Mouse (Mus musculus) stomach, postnatal 0 days (tissue): ENCODE measurements around the gene Akr1b10. TPM values are rescaled to one million over a fixed set of nuclear protein-coding genes. Genes with fewer than 3 reads are reported as not detected.
A peak's percentile ranks its signal among the peaks of the same experiment; 100 is the strongest.

ENCODE experiments used
- ATAC-seq: fragments of 200-750 bp; cut with Nextera tagmentation; 2 replicates; pipeline ENCODE4 v1.8.0; 2017; ENCODE audit not compliant: low FRiP score, low TSS enrichment
- DNase-seq: peaks from one replicate; pipeline ENCODE4 v3.0.0-alpha.2; 2016; ENCODE audit warnings: low spot score
- H3K27ac ChIP-seq: fragments of 300-500 bp; sonication (generic); replicated peaks from 2 replicates; pipeline ENCODE4 v1.5.1; 2014; ENCODE audit warnings: mild to moderate bottlenecking, control low read depth
- H3K27me3 ChIP-seq: fragments of 300-500 bp; sonication (generic); 2 replicates; pipeline ENCODE4 v1.6.1; 2014; ENCODE audit warnings: low read length; ENCODE audit not compliant: control insufficient read depth, insufficient read depth
- H3K36me3 ChIP-seq: fragments of 300-500 bp; sonication (generic); 2 replicates; pipeline ENCODE4 v1.6.1; 2014; ENCODE audit warnings: low read length, mixed read lengths; ENCODE audit not compliant: control insufficient read depth, insufficient read depth
- H3K4me1 ChIP-seq: fragments of 300-500 bp; sonication (generic); replicated peaks from 2 replicates; pipeline ENCODE4 v1.6.1; 2014; ENCODE audit warnings: antibody characterized with exemption; ENCODE audit not compliant: control insufficient read depth, insufficient read depth
- H3K4me2 ChIP-seq: fragments of 300-500 bp; sonication (generic); replicated peaks from 2 replicates; pipeline ENCODE4 v1.6.1; 2014; ENCODE audit warnings: low read depth, mild to moderate bottlenecking, control low read depth, moderate library complexity
- H3K4me3 ChIP-seq: fragments of 300-500 bp; sonication (generic); 2 replicates; pipeline ENCODE4 v1.5.1; 2014; ENCODE audit warnings: low read depth, low read length, control low read depth
- H3K9ac ChIP-seq: fragments of 300-500 bp; sonication (generic); 2 replicates; pipeline ENCODE4 v1.6.1; 2014; ENCODE audit warnings: mild to moderate bottlenecking, low read length, control low read depth, mixed read lengths
- H3K9me3 ChIP-seq: fragments of 300-500 bp; sonication (generic); 2 replicates; pipeline ENCODE4 v1.6.1; 2016; ENCODE audit warnings: low read length; ENCODE audit not compliant: control insufficient read depth
- CTCF ChIP-seq: IDR thresholded peaks from 2 replicates; pipeline ENCODE4 v1.5.1; 2016; ENCODE audit warnings: antibody characterized with exemption, low read depth, mild to moderate bottlenecking, moderate library complexity
- EP300 ChIP-seq: optimal IDR thresholded peaks from 2 replicates; pipeline ENCODE3; 2016; ENCODE audit warnings: antibody characterized with exemption
- WGBS: fragments of 180-500 bp; shearing (Covaris S2); extraction: QIAGEN DNeasy Blood & Tissue Kit; methylation state at CpG from one replicate; pipeline ENCODE4 v1.1.7; 2014; 5-methylcytosine and 5-hydroxymethylcytosine counted together
- polyA plus RNA-seq: library from polyadenylated mRNA; unstranded; fragments of >200 nt; fragmentation: Nextera tagmentation; extraction: Ambion mirVana; gene quantifications from 2 replicates; pipeline ENCODE4 v1.2.1, GENCODE M21; 2015

Akr1b10 gene
- polyA plus RNA-seq = 18.3 and 20.0 TPM in 2 replicates

- peak within 1 kb of the TSS; percentile 48 for H3K4me3 ChIP-seq
- ATAC-seq (peak; percentile 80), DNase-seq (peak; percentile 67)
- peaks cover 5% of the 10 kb centered on the region; the same call in 1 of the 2 replicates for H3K36me3 ChIP-seq
- under 1% methylated on average over 17 of the region's 17 CpGs for WGBS
- peak within 1 kb of the TSS; percentile 67 for H3K27ac ChIP-seq
- H3K27me3 ChIP-seq = no peaks in the 10 kb centered on the region
- peak within 1 kb of the TSS; percentile 61 for H3K9ac ChIP-seq
- no peaks in the 10 kb centered on the region for H3K9me3 ChIP-seq
- H3K4me2 ChIP-seq = peak within 1 kb of the TSS; percentile 86
- H3K4me1 ChIP-seq = no peaks in the 10 kb centered on the region
- TF ChIP-seq EP300 = no peak
- TF ChIP-seq CTCF = 0 out of 2 replicates have a peak, but pooled peaks have one; percentile 12
Measured at GRCm38 (mm10) chr6:34384110-34384661, at the start of gene Akr1b10. Gene Akr1b10, plus strand, starts transcription at chr6:34384218.

DNA sequence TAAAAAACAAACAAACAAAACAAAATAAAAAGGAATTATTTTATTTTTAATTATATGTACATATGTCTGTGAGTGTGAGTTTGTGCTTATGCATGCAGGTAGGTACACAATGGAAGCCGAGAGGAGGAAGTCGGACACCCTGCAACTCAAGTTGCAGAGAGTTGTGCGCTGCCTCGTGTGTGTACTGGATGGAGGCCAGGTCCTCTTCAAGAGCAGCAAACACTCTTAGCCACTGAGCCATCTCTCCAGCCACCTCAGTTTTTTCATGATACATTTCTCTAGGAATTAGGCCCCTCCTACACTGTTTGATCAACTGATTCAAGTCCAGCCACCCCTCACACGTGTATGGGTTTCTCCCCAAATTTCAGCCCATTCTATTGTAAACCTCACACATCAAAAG, 49.3 kb upstream of the Akr1b10 start:
- Histone ChIP-seq H3K27ac (no peak overlapping the region), H3K4me1 (no peaks in the 10 kb centered on the region), H3K9me3 (no peaks in the 10 kb centered on the region), H3K27me3 (no peaks in the 10 kb centered on the region), H3K4me3 (no peak overlapping the region), H3K4me2 (no peak overlapping the region), H3K9ac (no peak overlapping the region), H3K36me3 (no peaks in the 10 kb centered on the region)
- WGBS = 76% methylated on average over 5 of the region's 5 CpGs
- no peak for DNase-seq
- no peak for TF ChIP-seq CTCF
- no peak for TF ChIP-seq EP300
- ATAC-seq = no peak

DNA sequence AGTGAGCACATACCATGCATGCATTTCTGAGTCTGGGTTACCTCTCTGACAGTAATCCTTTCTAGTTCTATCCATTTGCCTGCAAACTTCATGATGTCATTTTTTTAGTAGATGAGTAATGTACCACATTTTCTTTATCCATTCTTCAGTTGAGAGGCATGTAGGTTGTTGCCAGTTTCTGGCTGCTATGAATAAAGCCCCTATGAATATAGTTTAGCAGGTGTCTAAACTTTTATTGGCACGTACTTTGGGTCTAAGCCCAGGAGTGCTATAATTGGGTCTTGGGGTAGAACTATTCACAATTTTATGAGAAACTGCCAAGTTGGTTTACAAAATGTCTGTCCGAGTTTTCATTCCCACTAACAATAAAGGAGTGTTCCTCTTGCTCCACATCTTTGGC, 46.2 kb upstream of the Akr1b10 start:
- ATAC-seq (no peak), DNase-seq (no peak)
- Histone ChIP-seq H3K4me2 (no peak overlapping the region), H3K9me3 (no peaks in the 10 kb centered on the region), H3K27me3 (no peaks in the 10 kb centered on the region), H3K36me3 (no peaks in the 10 kb centered on the region), H3K4me3 (no peak overlapping the region), H3K4me1 (no peaks in the 10 kb centered on the region), H3K9ac (no peak overlapping the region), H3K27ac (no peak overlapping the region)
- TF ChIP-seq CTCF (no peak), EP300 (no peak)
- 76% methylated on average over 2 of the region's 2 CpGs for WGBS

DNA sequence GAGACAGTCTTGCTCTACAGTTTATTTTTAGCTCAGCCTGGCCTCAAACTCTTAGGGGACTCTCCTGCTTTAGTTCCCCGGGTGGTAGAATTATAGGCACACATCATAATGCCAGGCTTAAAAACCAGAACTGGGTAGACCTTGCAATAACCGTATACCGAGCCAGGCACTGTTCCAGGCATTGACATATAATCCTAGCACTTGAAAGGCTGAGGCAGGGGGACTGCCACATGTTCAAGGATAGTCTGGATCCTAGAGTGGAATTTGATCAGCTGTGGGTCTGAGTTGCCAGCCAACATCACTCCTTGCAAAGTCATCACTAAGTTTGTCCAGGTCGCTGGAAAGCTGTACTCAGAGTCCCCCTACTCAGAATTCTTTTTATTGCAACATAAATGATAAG, 42.0 kb upstream of the Akr1b10 start:
- WGBS = 82% methylated on average over 4 of the region's 4 CpGs
- H3K36me3 ChIP-seq = no peaks in the 10 kb centered on the region
- no peaks in the 10 kb centered on the region for H3K9me3 ChIP-seq
- H3K27ac ChIP-seq = no peak overlapping the region
- no peaks in the 10 kb centered on the region; the same call in 1 of the 2 replicates for H3K4me1 ChIP-seq
- no peak for TF ChIP-seq EP300
- no peak for TF ChIP-seq CTCF
- no peak overlapping the region for H3K9ac ChIP-seq
- DNase-seq (no peak), ATAC-seq (no peak)
- H3K4me2 ChIP-seq = no peak overlapping the region
- H3K4me3 ChIP-seq = no peak overlapping the region
- no peaks in the 10 kb centered on the region for H3K27me3 ChIP-seq

DNA sequence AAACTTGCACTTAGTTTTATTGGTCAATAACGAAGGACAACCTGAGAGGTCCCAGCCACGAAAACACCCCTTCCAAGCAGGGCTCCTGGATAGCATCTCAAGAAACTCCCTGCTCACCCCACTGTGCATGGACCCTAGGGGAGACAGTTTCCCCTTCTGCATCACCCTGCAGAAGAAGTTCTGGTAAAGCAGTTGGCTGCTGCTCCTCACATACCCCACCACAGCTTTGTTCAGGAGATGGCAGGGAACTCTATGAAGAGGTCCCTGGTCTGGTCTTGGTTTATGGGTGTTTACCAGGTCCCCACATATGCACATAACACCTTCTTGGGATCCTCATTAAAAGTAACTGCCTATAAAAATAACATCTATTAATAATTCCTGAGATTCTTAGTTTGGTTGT, 41.5 kb upstream of the Akr1b10 start:
- TF ChIP-seq CTCF (no peak), EP300 (no peak)
- Histone ChIP-seq H3K4me3 (no peak overlapping the region), H3K27ac (no peak overlapping the region), H3K27me3 (no peaks in the 10 kb centered on the region), H3K4me1 (no peaks in the 10 kb centered on the region; the same call in 1 of the 2 replicates), H3K9me3 (no peaks in the 10 kb centered on the region), H3K4me2 (no peak overlapping the region), H3K36me3 (no peaks in the 10 kb centered on the region), H3K9ac (no peak overlapping the region)
- WGBS = 84% methylated on average over 2 of the region's 2 CpGs
- DNase-seq (no peak), ATAC-seq (no peak)

- ATAC-seq = no peak
- no peaks in the 10 kb centered on the region for H3K9me3 ChIP-seq
- H3K27ac ChIP-seq = no peak overlapping the region
- TF ChIP-seq EP300 (no peak), CTCF (no peak)
- H3K27me3 ChIP-seq = no peaks in the 10 kb centered on the region
- H3K4me2 ChIP-seq = no peak overlapping the region
- no peak overlapping the region for H3K4me3 ChIP-seq
- H3K36me3 ChIP-seq = no peaks in the 10 kb centered on the region
- H3K9ac ChIP-seq = no peak overlapping the region
- DNase-seq = no peak
- WGBS = 73% methylated on average over 6 of the region's 6 CpGs
- H3K4me1 ChIP-seq = no peaks in the 10 kb centered on the region; the same call in 1 of the 2 replicates
Measured at GRCm38 (mm10) chr6:34343426-34343825, 40.6 kb upstream of the Akr1b10 start.
